Mouse (Mus musculus) liver, postnatal 0 days (tissue): ENCODE measurements at regions not wholly inside any gene's neighbourhood (a gene's known extent, or its start where the extent isn't known, plus 50 kb on each side); places are given as distances from the start of the nearest gene placed in this dataset.

Experiments used
- CTCF ChIP-seq: sonication (generic); IDR thresholded peaks from 2 replicates; pipeline ENCODE4 v1.5.1; 2016; ENCODE audit warnings: antibody characterized with exemption, low read depth
- EP300 ChIP-seq: IDR thresholded peaks from 2 replicates; pipeline ENCODE4 v1.6.1; 2016; ENCODE audit warnings: antibody characterized with exemption, low read depth, mild to moderate bottlenecking

- TF ChIP-seq CTCF: no peak
- TF ChIP-seq EP300: no peak
Measured at GRCm38 (mm10) chr6:103322442-103322841, 187.9 kb upstream of the Chl1 start.
